Mouse (Mus musculus) kidney, embryonic 14.5 days (tissue): ENCODE measurements around the gene Dusp15. TPM values are rescaled to one million over a fixed set of nuclear protein-coding genes. Genes with fewer than 3 reads are reported as not detected.
A peak's percentile ranks its signal among the peaks of the same experiment; 100 is the strongest.

Experiments used
- ATAC-seq: fragments of 200-750 bp; cut with Nextera tagmentation; 2 replicates; pipeline ENCODE4 v1.8.0; 2017; ENCODE audit warnings: moderate number of reproducible peaks, mild to moderate bottlenecking, moderate TSS enrichment, moderate library complexity; ENCODE audit not compliant: low FRiP score, low TSS enrichment
- H3K27ac ChIP-seq: fragments of 300-500 bp; sonication (generic); 2 replicates; pipeline ENCODE4 v1.5.1; 2014; ENCODE audit warnings: low read depth, mild to moderate bottlenecking, low read length, moderate library complexity, mixed read lengths
- H3K27me3 ChIP-seq: fragments of 300-500 bp; sonication (generic); 2 replicates; pipeline ENCODE4 v1.6.1; 2014; ENCODE audit warnings: mild to moderate bottlenecking, low read length; ENCODE audit not compliant: control insufficient read depth, insufficient read depth
- H3K36me3 ChIP-seq: fragments of 300-500 bp; sonication (generic); 2 replicates; pipeline ENCODE4 v1.6.1; 2014; ENCODE audit warnings: low read length, mixed read lengths; ENCODE audit not compliant: control insufficient read depth, insufficient read depth
- H3K4me1 ChIP-seq: fragments of 300-500 bp; sonication (generic); 2 replicates; pipeline ENCODE4 v1.6.1; 2014; ENCODE audit warnings: low read length, mixed read lengths; ENCODE audit not compliant: control insufficient read depth, insufficient read depth
- H3K4me2 ChIP-seq: fragments of 300-500 bp; sonication (generic); replicated peaks from 2 replicates; pipeline ENCODE4 v1.6.1; 2014; ENCODE audit warnings: low read depth, mild to moderate bottlenecking, low read length
- H3K4me3 ChIP-seq: fragments of 300-500 bp; sonication (generic); 2 replicates; pipeline ENCODE4 v1.5.1; 2014; ENCODE audit warnings: mild to moderate bottlenecking, low read length
- H3K9ac ChIP-seq: fragments of 300-500 bp; sonication (generic); 2 replicates; pipeline ENCODE4 v1.6.1; 2014; ENCODE audit warnings: low read depth, mild to moderate bottlenecking, low read length, moderate library complexity
- H3K9me3 ChIP-seq: fragments of 300-500 bp; sonication (generic); 2 replicates; pipeline ENCODE4 v1.6.1; 2016; ENCODE audit warnings: low read length; ENCODE audit not compliant: control insufficient read depth
- WGBS: fragments of 180-500 bp; shearing (Covaris S2); extraction: QIAGEN DNeasy Blood & Tissue Kit; methylation state at CpG from one replicate; pipeline ENCODE4 v1.1.7; 2014; 5-methylcytosine and 5-hydroxymethylcytosine counted together
- polyA plus RNA-seq: library from polyadenylated mRNA; unstranded; fragments of >200 nt; fragmentation: Nextera tagmentation; extraction: Ambion mirVana; gene quantifications from 2 replicates; pipeline ENCODE4 v1.2.1, GENCODE M21; 2014

Gene Dusp15
- polyA plus RNA-seq, 1 experiment from 2014 or later: 2.3 TPM

DNA sequence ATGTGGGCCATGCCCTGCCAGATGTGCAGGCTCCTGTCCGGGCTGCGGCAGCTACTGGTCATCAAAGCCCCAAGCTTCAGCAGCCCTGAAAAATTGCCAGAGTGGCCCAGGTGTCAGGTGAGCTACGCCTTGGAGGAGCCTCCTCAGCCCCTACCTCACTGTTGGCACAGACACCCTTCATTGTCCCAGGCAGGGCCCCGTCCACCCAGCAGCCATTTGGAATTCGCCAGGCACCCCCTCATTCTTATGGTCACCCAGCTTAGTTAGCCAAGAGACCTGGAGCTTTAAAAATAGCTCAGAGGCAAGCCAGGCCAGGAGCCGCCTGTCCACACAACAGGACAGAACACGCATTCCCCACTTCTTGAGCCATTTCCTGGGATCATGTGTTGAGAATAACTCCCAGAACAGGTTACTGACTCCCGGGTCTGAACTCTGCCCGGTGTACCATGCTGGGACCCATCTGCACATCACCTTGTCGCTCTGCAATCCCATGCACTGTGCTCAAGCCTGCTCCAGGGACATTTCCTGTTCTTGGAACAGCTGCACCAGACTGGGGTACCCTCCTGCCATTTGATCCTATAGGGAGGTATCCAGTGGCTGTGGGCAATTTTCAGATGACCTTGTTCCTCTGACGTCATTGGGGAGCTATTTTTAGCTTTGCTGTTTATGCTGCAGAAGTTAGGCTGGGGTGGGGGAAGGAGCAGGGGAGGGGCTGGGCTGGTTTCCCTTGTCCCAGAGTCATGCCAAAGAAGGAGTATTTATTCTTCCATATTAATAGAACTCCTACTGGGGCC, 46.3 kb downstream of the Dusp15 start:
- Histone ChIP-seq H3K27ac (no peak overlapping the region), H3K9me3 (no peaks in the 10 kb centered on the region), H3K36me3 (no peaks in the 10 kb centered on the region), H3K4me1 (peaks cover 19% of the 10 kb centered on the region), H3K9ac (no peak overlapping the region), H3K4me2 (no peak overlapping the region; the same call in 1 of the 2 replicates), H3K4me3 (no peak overlapping the region), H3K27me3 (no peaks in the 10 kb centered on the region)
- 41% methylated on average over 11 of the region's 11 CpGs for WGBS
- peak; percentile 64 for ATAC-seq

DNA sequence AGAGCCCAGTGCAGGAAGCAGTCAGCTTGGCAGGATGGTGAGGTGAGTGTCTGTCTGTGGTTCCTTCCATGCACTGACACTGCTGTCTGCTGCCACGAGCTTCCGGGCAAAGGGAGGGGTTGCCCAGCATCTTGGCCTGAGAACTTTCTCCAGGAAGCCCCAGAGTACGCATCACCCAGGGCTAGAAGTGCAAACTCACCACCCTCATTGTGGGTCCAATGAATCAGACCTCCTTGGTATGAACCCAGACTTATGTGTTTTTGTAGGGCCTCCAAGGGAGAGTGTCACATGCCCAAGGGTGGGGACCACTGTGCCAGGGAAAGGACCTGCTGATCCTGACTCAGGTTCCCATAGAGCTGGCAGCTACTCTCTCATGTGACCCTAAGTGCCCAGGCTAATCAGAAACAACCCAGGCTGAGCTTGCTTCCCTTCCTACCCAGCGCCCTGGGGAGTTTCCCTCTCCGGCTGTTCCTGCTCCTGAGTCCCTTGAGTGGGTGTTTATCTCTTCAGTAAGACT, 47.3 kb downstream of the Dusp15 start:
- Histone ChIP-seq H3K27me3 (no peaks in the 10 kb centered on the region), H3K4me3 (no peak overlapping the region), H3K9me3 (no peaks in the 10 kb centered on the region), H3K9ac (no peak overlapping the region), H3K4me2 (no peak overlapping the region), H3K27ac (no peak overlapping the region), H3K4me1 (peaks cover 19% of the 10 kb centered on the region), H3K36me3 (no peaks in the 10 kb centered on the region)
- ATAC-seq: no peak
- 64% methylated on average over 5 of the region's 5 CpGs for WGBS

DNA sequence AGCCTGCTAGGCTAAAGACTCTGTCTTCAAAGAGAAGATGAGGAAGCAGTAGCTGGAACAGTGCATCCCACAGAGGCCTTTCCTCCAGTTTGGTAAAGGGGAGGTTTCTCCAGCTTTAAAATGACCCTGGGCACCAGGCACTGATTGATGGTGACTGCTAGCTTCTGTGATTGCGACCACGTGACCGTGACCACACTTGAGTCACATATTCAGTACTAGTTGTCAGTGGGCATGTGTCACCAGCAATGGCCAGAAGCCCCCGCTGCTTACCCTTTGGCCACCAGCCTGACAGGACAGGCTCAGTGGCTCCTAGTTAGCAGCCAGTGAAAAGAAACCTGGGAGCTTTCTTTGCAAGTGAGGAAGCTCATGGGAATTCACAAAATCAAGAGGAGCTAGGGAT, 47.9 kb downstream of the Dusp15 start:
- 47% methylated on average over 4 of the region's 4 CpGs for WGBS
- no peak for ATAC-seq
- no peak overlapping the region for H3K27ac ChIP-seq
- H3K4me2 ChIP-seq: no peak overlapping the region
- H3K36me3 ChIP-seq: no peaks in the 10 kb centered on the region
- no peaks in the 10 kb centered on the region for H3K27me3 ChIP-seq
- peaks cover 19% of the 10 kb centered on the region for H3K4me1 ChIP-seq
- H3K4me3 ChIP-seq: no peak overlapping the region
- H3K9me3 ChIP-seq: no peaks in the 10 kb centered on the region
- no peak overlapping the region for H3K9ac ChIP-seq

DNA sequence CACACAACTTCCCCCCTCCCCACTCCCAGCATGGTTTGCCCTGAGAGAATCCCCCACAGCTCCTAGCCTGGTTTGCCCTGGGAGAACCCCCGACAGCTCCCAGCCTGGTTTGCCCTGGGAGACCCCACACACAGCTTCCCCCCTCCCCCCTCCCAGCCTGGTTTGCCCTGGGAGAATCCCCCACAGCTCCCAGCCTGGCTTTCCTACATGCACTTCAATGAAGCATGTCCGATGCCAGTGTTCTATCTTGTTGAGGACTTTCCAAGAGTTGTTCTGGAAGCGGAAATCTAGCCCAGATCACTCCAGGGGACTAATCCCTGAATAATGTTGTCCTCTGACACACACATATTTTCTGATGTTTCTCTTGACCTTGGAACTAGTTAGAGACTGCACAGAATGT, 48.8 kb downstream of the Dusp15 start:
- ATAC-seq: no peak
- Histone ChIP-seq H3K27me3 (no peaks in the 10 kb centered on the region), H3K36me3 (no peaks in the 10 kb centered on the region), H3K9ac (no peak overlapping the region), H3K9me3 (no peaks in the 10 kb centered on the region), H3K4me1 (peaks cover 19% of the 10 kb centered on the region), H3K4me2 (no peak overlapping the region), H3K27ac (no peak overlapping the region), H3K4me3 (no peak overlapping the region)
- 47% methylated on average over 3 of the region's 3 CpGs for WGBS

DNA sequence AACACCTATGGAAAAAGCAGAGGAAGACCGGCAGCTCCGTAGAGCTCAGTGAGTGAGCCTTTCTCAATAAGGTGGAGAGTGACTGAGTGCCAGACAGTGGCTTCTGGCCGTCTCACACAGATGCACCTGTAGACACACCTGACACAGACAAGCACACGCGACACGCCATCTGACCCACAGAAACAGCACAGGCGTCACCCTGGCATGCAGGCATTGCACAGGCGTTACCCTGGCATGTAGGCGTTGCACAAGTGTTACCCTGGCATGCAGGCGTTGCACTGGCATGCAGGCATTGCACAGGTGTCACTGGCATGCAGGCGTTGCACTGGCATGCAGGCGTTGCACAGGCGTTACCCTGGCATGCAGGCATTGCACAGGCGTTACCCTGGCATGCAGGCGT, 50.2 kb downstream of the Dusp15 start:
- ATAC-seq: no peak
- H3K4me3 ChIP-seq: no peak overlapping the region
- no peaks in the 10 kb centered on the region for H3K27me3 ChIP-seq
- WGBS: 93% methylated on average over 15 of the region's 15 CpGs
- H3K4me1 ChIP-seq: peaks cover 19% of the 10 kb centered on the region; the same call in 1 of the 2 replicates
- H3K9ac ChIP-seq: no peak overlapping the region
- no peak overlapping the region for H3K4me2 ChIP-seq
- H3K36me3 ChIP-seq: no peaks in the 10 kb centered on the region
- H3K9me3 ChIP-seq: no peaks in the 10 kb centered on the region
- H3K27ac ChIP-seq: no peak overlapping the region

GRCm38 (mm10) chr2:152899011-152899410, 52.5 kb downstream of the Dusp15 start:
- 47% methylated on average over 6 of the region's 6 CpGs for WGBS
- Histone ChIP-seq H3K4me2 (no peak overlapping the region), H3K4me3 (no peak overlapping the region), H3K9ac (no peak overlapping the region), H3K4me1 (peaks cover 11% of the 10 kb centered on the region; the same call in 1 of the 2 replicates), H3K9me3 (no peaks in the 10 kb centered on the region), H3K27me3 (no peaks in the 10 kb centered on the region), H3K36me3 (peaks cover 21% of the 10 kb centered on the region), H3K27ac (no peak overlapping the region)
- ATAC-seq: no peak

GRCm38 (mm10) chr2:152896926-152897325, 54.6 kb downstream of the Dusp15 start:
- Histone ChIP-seq H3K27ac (no peak overlapping the region), H3K4me2 (no peak overlapping the region), H3K9me3 (no peaks in the 10 kb centered on the region), H3K9ac (no peak overlapping the region), H3K4me1 (no peaks in the 10 kb centered on the region), H3K27me3 (no peaks in the 10 kb centered on the region), H3K4me3 (no peak overlapping the region), H3K36me3 (peaks cover 42% of the 10 kb centered on the region)
- WGBS: 91% methylated on average over 3 of the region's 3 CpGs
- no peak for ATAC-seq

DNA sequence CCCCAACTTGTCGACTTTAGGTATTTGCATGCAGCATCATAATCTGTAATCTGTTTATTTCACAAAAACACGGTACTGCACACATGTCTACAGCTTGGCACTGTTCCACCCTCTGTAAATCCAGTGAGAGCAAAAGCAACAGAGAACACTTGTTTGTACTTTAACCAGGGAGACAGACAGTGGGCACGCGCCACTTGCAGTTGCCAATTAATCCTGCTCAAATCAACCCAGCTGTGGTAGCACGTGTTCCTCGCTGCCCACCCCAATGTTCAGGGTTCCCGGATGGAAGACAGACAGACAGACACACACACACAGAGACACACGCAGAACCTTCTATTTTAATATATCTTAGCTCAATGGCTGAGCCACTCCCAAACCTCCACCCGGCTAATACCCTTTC, 55.7 kb downstream of the Dusp15 start:
- Histone ChIP-seq H3K9ac (no peak overlapping the region), H3K9me3 (no peaks in the 10 kb centered on the region), H3K4me1 (no peaks in the 10 kb centered on the region), H3K4me2 (no peak overlapping the region), H3K4me3 (no peak overlapping the region), H3K36me3 (peaks cover 53% of the 10 kb centered on the region), H3K27ac (no peak overlapping the region), H3K27me3 (no peaks in the 10 kb centered on the region)
- WGBS: 96% methylated on average over 9 of the region's 9 CpGs
- ATAC-seq: no peak
